Mouse (Mus musculus) C2C12 (cell line): ENCODE results near the gene Nipal1.

Experiments
- CEBPB ChIP-seq: IDR thresholded peaks from one replicate; pipeline ENCODE4 v1.6.1; 2011; ENCODE audit warnings: low read depth, mild to moderate bottlenecking, control low read depth, moderate library complexity
- CTCF ChIP-seq: IDR thresholded peaks from one replicate; pipeline ENCODE4 v1.5.1; 2011; ENCODE audit not compliant: control insufficient read depth, insufficient read depth, insufficient read length
- MAX ChIP-seq: IDR thresholded peaks from one replicate; pipeline ENCODE4 v1.6.1; 2011; ENCODE audit warnings: mild to moderate bottlenecking, control low read depth
- MYOG ChIP-seq: IDR thresholded peaks from one replicate; pipeline ENCODE4 v1.6.1; 2011; ENCODE audit not compliant: control insufficient read depth, insufficient read length; ENCODE audit errors: extremely low read depth
- USF1 ChIP-seq: IDR thresholded peaks from one replicate; pipeline ENCODE4 v1.6.1; 2011; ENCODE audit warnings: low read depth, mild to moderate bottlenecking, control low read depth, moderate library complexity

DNA sequence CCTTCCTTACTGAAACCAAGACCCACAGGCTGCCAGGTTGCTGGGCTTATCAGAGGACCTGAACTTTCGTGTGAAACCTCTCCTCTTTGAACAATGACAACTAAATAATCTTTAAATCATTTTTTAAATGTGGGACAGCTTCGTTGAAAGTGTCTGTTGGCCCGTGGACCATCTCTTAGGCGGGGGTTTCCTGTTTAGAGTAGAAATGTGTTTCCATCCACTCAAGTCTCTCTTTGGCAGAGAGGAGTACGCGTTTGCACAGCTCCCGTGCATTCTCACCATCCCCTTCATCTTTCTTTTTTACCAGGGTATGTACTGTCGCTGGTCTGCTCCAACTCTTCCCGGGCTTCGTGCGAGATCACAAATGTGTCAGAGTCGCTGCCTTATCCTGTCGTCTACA, 10.8 kb downstream of the Nipal1 start:
- TF ChIP-seq USF1: no peak
- TF ChIP-seq CEBPB: no peak
- no peak for TF ChIP-seq CTCF
- no peak for TF ChIP-seq MAX
- TF ChIP-seq MYOG: no peak
